Mouse (Mus musculus) hindbrain, postnatal 0 days (tissue): ENCODE measurements around the gene Slc35b1. TPM values are rescaled to one million over a fixed set of nuclear protein-coding genes. Genes with fewer than 3 reads are reported as not detected.

Experiments used
- ATAC-seq: fragments of 200-750 bp; cut with Nextera tagmentation; 2 replicates; pipeline ENCODE4 v1.8.0; 2017; ENCODE audit warnings: mild to moderate bottlenecking, moderate TSS enrichment, moderate library complexity
- DNase-seq: peaks from one replicate; pipeline ENCODE4 v3.0.0-alpha.2; 2015; ENCODE audit warnings: low spot score
- H3K27ac ChIP-seq: fragments of 300-500 bp; sonication (generic); 2 replicates; pipeline ENCODE4 v1.5.1; 2014; ENCODE audit warnings: mild to moderate bottlenecking
- H3K27me3 ChIP-seq: fragments of 300-500 bp; sonication (generic); 2 replicates; pipeline ENCODE4 v1.6.1; 2014; ENCODE audit warnings: low read length, mixed read lengths; ENCODE audit not compliant: insufficient read depth
- H3K36me3 ChIP-seq: fragments of 300-500 bp; sonication (generic); 2 replicates; pipeline ENCODE4 v1.6.1; 2014; ENCODE audit warnings: low read length, mixed read lengths; ENCODE audit not compliant: insufficient read depth
- H3K4me1 ChIP-seq: fragments of 300-500 bp; sonication (generic); 2 replicates; pipeline ENCODE4 v1.6.1; 2014; ENCODE audit warnings: antibody characterized with exemption, low read length, mixed read lengths; ENCODE audit not compliant: insufficient read depth
- H3K4me2 ChIP-seq: fragments of 300-500 bp; sonication (generic); 2 replicates; pipeline ENCODE4 v1.6.1; 2014; ENCODE audit warnings: low read depth, mild to moderate bottlenecking, low read length, moderate library complexity, mixed read lengths
- H3K4me3 ChIP-seq: fragments of 300-500 bp; sonication (generic); 2 replicates; pipeline ENCODE4 v1.5.1; 2014; ENCODE audit warnings: low read length
- H3K9ac ChIP-seq: fragments of 300-500 bp; sonication (generic); replicated peaks from 2 replicates; pipeline ENCODE4 v1.6.1; 2014; ENCODE audit warnings: mild to moderate bottlenecking, low read length, moderate library complexity, mixed read lengths
- H3K9me3 ChIP-seq: fragments of 300-500 bp; sonication (generic); 2 replicates; pipeline ENCODE4 v1.6.1; 2016; ENCODE audit warnings: low read length, mixed read lengths
- CTCF ChIP-seq: IDR thresholded peaks from 2 replicates; pipeline ENCODE4 v1.5.1; 2016; ENCODE audit warnings: antibody characterized with exemption, control low read depth, low read depth
- WGBS: fragments of 180-500 bp; shearing (Covaris S2); extraction: QIAGEN DNeasy Blood & Tissue Kit; methylation state at CpG from one replicate; pipeline ENCODE4 v1.1.7; 2014; 5-methylcytosine and 5-hydroxymethylcytosine counted together
- polyA plus RNA-seq: library from polyadenylated mRNA; unstranded; fragments of >200 nt; fragmentation: Nextera tagmentation; extraction: Ambion mirVana; gene quantifications from 2 replicates; pipeline ENCODE4 v1.2.1, GENCODE M21; 2015
- total RNA-seq: library from RNA; depleted of rRNA; stranded (reverse); fragments of >200 nt; gene quantifications from 2 replicates; pipeline ENCODE4 v1.2.3, GENCODE M21; 2014

Slc35b1 gene
- total and polyA plus RNA-seq, 2 experiments from 2014 or later, result 109 to 158 TPM

DNA sequence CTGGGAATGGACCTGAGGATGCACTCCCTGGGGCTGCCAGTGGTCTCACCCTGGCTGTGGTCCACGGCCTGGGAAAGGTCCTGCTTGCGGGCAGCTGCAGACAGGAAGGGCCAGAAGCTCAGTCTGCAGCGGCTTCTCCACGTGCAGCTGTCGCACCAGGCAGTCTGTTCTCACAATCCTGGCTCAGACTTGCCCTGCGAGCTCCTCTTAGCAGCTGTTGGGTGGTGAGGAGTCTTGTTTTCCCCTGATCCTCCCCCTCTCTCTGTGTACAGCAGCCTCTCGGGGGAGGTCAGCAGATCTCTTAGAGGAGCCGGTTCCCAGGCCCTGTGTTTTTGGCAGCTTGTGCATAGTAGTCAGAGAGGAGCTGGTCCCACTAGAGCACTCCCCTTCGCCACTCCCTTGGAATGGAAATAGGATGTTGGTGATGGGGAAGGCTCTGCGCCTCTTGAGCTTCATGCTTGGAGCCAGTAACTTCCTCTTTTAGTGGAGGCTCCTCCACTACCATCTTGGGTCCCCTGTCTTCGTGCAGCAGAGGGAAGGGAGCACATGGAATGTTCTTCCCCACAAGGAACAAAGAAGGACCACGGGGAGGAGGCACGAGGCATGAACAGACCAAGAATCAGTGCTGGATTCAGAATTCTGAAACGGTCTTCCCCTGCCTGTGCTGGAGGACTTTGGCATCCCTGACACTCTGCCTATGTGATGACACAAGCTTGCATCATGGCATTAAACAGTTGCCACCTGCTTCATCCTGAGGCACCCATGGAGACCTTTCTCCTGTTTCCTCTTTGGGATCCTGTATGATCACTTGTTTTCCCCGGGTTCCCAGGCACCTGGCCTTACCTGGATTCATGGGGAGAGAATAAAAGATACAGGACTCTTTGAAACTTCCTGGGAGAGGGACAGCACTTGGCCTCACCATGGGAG, 14.3 kb upstream of the Slc35b1 start:
- Histone ChIP-seq H3K27me3 (no peaks in the 10 kb centered on the region), H3K4me1 (no peaks in the 10 kb centered on the region), H3K27ac (peak overlapping the region; percentile 36; the same call in 1 of the 2 replicates), H3K9me3 (no peaks in the 10 kb centered on the region), H3K4me2 (no peak overlapping the region), H3K36me3 (peaks cover 4% of the 10 kb centered on the region; the same call in 1 of the 2 replicates), H3K4me3 (no peak overlapping the region), H3K9ac (no peak overlapping the region)
- 48% methylated on average over 15 of the region's 15 CpGs for WGBS
- TF ChIP-seq CTCF, result no peak
- DNase-seq (peak; percentile 72), ATAC-seq (peak; percentile 82)

- Histone ChIP-seq H3K9ac (no peak overlapping the region), H3K36me3 (peaks cover 4% of the 10 kb centered on the region; the same call in 1 of the 2 replicates), H3K4me1 (no peaks in the 10 kb centered on the region), H3K27me3 (no peaks in the 10 kb centered on the region), H3K4me2 (no peak overlapping the region), H3K9me3 (no peaks in the 10 kb centered on the region), H3K4me3 (no peak overlapping the region), H3K27ac (no peak overlapping the region)
- ATAC-seq (no peak), DNase-seq (no peak)
- WGBS, result 93% methylated on average over 7 of the region's 7 CpGs
- TF ChIP-seq CTCF, result no peak
Observed at GRCm38 (mm10) chr11:95371182-95371581, 13.3 kb upstream of the Slc35b1 start.

DNA sequence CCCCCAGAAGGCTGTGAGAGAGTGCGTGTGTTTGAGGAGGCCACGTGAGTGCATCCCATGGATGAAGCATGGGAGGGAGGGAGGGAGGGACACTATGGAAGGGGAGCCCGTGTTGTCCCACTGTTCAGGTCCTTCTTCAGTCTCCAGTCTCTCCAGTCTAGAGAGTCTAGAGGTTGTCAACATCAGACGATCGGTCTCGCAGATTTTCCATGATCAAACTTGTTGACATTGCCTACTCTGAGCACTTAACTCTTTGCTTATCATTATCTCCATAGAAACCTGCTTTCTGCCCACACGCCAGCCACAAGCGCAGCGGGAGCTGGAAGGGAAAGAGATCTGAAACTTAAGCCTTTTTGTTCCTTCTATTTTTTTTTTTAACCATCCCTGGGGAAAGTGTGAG, 5.6 kb upstream of the Slc35b1 start:
- ATAC-seq, result no peak
- no peak overlapping the region for H3K4me3 ChIP-seq
- TF ChIP-seq CTCF, result no peak
- 0 out of 2 replicates have a peak, but pooled peaks cover 13% of the 10 kb centered on the region for H3K36me3 ChIP-seq
- H3K9ac ChIP-seq, result no peak overlapping the region
- no peaks in the 10 kb centered on the region for H3K9me3 ChIP-seq
- H3K4me1 ChIP-seq, result no peaks in the 10 kb centered on the region
- no peaks in the 10 kb centered on the region for H3K27me3 ChIP-seq
- WGBS, result 81% methylated on average over 9 of the region's 9 CpGs
- no peak overlapping the region for H3K27ac ChIP-seq
- H3K4me2 ChIP-seq, result no peak overlapping the region
- no peak for DNase-seq

DNA sequence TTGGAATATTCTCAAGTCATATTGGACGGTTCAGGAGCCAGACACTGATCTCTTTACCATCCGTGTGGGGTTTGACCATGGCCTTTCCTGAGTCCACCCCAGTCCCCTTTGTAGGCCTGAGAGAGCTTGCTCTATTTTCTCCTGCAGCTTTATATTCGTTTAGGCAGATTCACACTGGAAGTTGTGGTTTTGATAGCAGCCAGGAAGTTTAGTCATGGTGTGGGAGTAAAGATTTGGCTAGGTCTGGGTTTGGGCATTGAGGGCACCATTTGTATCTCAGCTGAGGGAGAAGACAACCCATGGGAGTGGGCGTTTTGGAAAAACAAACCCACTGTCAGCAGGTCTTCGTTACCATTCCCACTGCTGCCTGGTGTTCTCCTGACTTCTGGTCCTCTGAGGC, 4.9 kb upstream of the Slc35b1 start:
- WGBS, result 73% methylated on average over 5 of the region's 5 CpGs
- H3K36me3 ChIP-seq, result 0 out of 2 replicates have a peak, but pooled peaks cover 13% of the 10 kb centered on the region
- no peak overlapping the region for H3K27ac ChIP-seq
- no peak for DNase-seq
- no peak overlapping the region for H3K4me3 ChIP-seq
- no peaks in the 10 kb centered on the region for H3K27me3 ChIP-seq
- H3K9ac ChIP-seq, result no peak overlapping the region
- ATAC-seq, result no peak
- no peak for TF ChIP-seq CTCF
- no peak overlapping the region for H3K4me2 ChIP-seq
- H3K9me3 ChIP-seq, result no peaks in the 10 kb centered on the region
- no peaks in the 10 kb centered on the region for H3K4me1 ChIP-seq

DNA sequence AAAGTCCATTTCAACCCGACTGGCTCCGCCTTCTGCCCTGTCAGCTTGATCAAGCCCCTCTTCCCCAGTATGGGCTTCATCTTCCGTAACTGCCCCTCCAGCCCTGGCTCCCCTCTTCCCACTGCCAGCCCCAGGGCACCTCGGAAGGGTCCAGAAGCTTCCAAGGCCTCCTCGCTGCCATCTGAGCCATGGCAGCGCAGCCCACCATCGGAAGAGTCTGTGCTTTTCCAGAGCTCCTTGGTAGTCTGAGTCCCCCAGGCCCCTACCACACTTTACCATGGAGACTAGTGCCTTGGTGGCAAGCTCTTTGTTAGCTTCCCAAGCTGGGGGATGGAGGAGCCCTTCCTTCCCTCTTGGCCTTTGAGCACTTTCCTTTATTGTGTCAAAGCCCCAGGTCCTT, 3.8 kb upstream of the Slc35b1 start:
- Histone ChIP-seq H3K9ac (no peak overlapping the region), H3K4me2 (no peak overlapping the region), H3K4me1 (no peaks in the 10 kb centered on the region; the same call in 1 of the 2 replicates), H3K27me3 (no peaks in the 10 kb centered on the region), H3K27ac (no peak overlapping the region), H3K4me3 (no peak overlapping the region), H3K36me3 (0 out of 2 replicates have a peak, but pooled peaks cover 13% of the 10 kb centered on the region), H3K9me3 (no peaks in the 10 kb centered on the region)
- DNase-seq (no peak), ATAC-seq (no peak)
- 89% methylated on average over 7 of the region's 7 CpGs for WGBS
- no peak for TF ChIP-seq CTCF

DNA sequence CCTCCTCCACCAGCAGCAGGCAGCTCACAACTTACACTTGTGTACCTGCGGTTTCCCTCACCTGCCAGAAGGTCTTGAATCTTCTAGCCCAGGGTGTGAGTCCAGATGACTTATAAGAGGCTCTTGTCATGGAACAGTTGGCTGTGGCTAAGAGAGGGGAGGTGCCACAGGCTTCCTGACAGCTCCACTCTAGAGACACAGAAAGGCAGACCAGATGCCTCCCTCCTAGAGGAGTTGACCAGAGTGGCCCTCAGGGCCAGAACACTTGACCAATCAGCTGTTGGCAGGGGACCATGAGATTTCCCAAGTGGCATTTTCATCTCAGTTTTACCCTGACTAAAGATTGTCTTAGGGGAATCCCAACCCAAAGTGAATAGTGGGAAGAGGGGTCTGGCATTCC, 3.3 kb upstream of the Slc35b1 start:
- Histone ChIP-seq H3K4me3 (no peak overlapping the region), H3K9me3 (no peaks in the 10 kb centered on the region), H3K4me1 (no peaks in the 10 kb centered on the region; the same call in 1 of the 2 replicates), H3K4me2 (no peak overlapping the region), H3K27me3 (no peaks in the 10 kb centered on the region), H3K27ac (no peak overlapping the region), H3K36me3 (0 out of 2 replicates have a peak, but pooled peaks cover 13% of the 10 kb centered on the region), H3K9ac (no peak overlapping the region)
- no peak for TF ChIP-seq CTCF
- ATAC-seq (no peak), DNase-seq (no peak)
- WGBS, result 100% methylated on average over 1 of the region's 1 CpGs
